Mouse (Mus musculus) kidney, adult 10 weeks (tissue): ENCODE results near the gene Rhox2h. TPM values are rescaled to one million over a fixed set of nuclear protein-coding genes. Genes with fewer than 3 reads are reported as not detected.

Experiments
- polyA plus RNA-seq: library from polyadenylated mRNA; stranded (reverse); fragments of 350-450 nt; fragmentation: Illumina TruSeq; extraction: RNeasy Lipid Tissue Mini Kit (QIAGEN cat#74804); gene quantifications from one replicate; pipeline ENCODE4 v1.2.3, GENCODE M21; 2014; ENCODE audit warnings: low read depth, low replicate concordance

Gene Rhox2h
- not detected for polyA plus RNA-seq

GRCm38 (mm10) chrX:37673177-37673576, at the start of gene Rhox2h:
TSS of gene Rhox2h (minus strand) at chrX:37673277.

GRCm38 (mm10) chrX:37668664-37669063, 4.4 kb downstream of the Rhox2h start, which contains the start of gene Rhox3h:
TSS of gene Rhox3h (minus strand) at chrX:37668764.

DNA sequence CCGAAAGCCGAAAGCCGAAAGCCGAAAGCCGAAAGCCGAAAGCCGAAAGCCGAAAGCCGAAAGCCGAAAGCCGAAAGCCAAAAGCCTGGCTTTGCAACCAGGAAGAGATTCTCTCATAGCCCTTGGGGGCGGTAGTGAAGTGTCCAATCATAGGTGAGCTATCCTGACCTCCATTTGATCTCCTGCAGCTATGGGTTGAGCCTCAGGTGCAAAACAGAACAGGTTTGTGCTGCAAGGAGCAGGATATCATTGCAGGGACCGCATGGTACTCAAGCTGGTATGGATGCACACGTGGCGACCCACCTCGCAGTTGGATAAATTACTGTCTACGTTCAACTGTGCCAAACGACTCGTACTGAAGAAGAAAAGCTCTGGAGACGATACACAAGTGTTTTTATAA, 21.9 kb downstream of the Rhox2h start, which contains the start of gene Rhox4g:
Rhox4g (minus strand) TSS at position 101 of the 400 bp plus-strand sequence.

DNA sequence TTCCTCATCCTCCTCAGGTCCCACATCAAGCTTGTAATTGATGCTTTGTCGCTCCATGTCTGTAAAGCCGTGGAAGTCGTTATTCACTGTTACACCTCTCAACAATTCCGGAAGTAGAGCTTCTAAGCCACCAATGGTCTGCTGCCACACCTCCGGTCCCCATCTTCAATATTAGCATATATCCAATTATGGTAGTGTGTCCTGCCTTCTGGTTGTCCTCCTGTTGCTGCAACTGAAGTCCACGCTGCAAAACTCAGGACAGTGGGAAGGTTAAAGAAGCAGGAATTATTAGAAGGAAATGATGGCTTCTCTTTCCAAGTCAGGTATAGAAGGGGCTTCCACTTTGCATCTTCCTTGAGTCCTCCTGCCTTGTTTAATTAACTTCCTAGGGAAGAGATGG, 29.7 kb downstream of the Rhox2h start, which contains the start of gene Rhox2g:
Rhox2g (minus strand) TSS at position 101 of the 400 bp plus-strand sequence.

GRCm38 (mm10) chrX:37628512-37628911, 44.6 kb downstream of the Rhox2h start, which contains the start of gene Rhox3g:
TSS of gene Rhox3g (minus strand) at chrX:37628612.

Other genes starting within 250 kb of the Rhox2h start
- not detected for gene Rhox4b, start 240.8 kb downstream of the Rhox2h start, polyA plus RNA-seq
- gene Rhox2c, start 219.6 kb downstream of the Rhox2h start, polyA plus RNA-seq = not detected
- gene Rhox3c, start 214.7 kb downstream of the Rhox2h start, polyA plus RNA-seq = not detected
- gene Rhox4c, start 192.9 kb downstream of the Rhox2h start, polyA plus RNA-seq = not detected
- not detected for gene Rhox2d, start 179.8 kb downstream of the Rhox2h start, polyA plus RNA-seq
- gene Rhox4d, start 158.9 kb downstream of the Rhox2h start, polyA plus RNA-seq = not detected
- gene Rhox2e, start 142.8 kb downstream of the Rhox2h start, polyA plus RNA-seq = not detected
- not detected for gene Rhox3e, start 131.3 kb downstream of the Rhox2h start, polyA plus RNA-seq
- not detected for gene Rhox4e, start 115.9 kb downstream of the Rhox2h start, polyA plus RNA-seq
- not detected for gene Rhox2f, start 101.9 kb downstream of the Rhox2h start, polyA plus RNA-seq
- not detected for gene Rhox3f, start 92.3 kb downstream of the Rhox2h start, polyA plus RNA-seq
- gene Rhox4f, start 65.6 kb downstream of the Rhox2h start, polyA plus RNA-seq = not detected
- not detected for gene Rhox3g, start 44.7 kb downstream of the Rhox2h start, polyA plus RNA-seq
- not detected for gene Rhox2g, start 29.8 kb downstream of the Rhox2h start, polyA plus RNA-seq
- gene Rhox4g, start 21.9 kb downstream of the Rhox2h start, polyA plus RNA-seq = not detected
- gene Rhox3h, start 4.5 kb downstream of the Rhox2h start, polyA plus RNA-seq = not detected
- gene Rhox5, start 131.6 kb upstream of the Rhox2h start, polyA plus RNA-seq = not detected
- not detected for gene Rhox6, start 153.6 kb upstream of the Rhox2h start, polyA plus RNA-seq
- not detected for gene Rhox7a, start 158.4 kb upstream of the Rhox2h start, polyA plus RNA-seq
- not detected for gene Rhox8, start 205.7 kb upstream of the Rhox2h start, polyA plus RNA-seq
- gene Rhox7b, start 224.0 kb upstream of the Rhox2h start, polyA plus RNA-seq = not detected
- not detected for gene Rhox9, start 228.5 kb upstream of the Rhox2h start, polyA plus RNA-seq